Mouse (Mus musculus) neutrophil, adult 5-6 weeks (primary cell): ENCODE data around the gene Rccd1. TPM values are rescaled to one million over a fixed set of nuclear protein-coding genes. Genes with fewer than 3 reads are reported as not detected.
"Not testable (repeated sequence)": the region's sequence is repeated elsewhere in the genome, so short reads cannot be mapped to it uniquely, and the experiment has no call there.

ENCODE experiments used
- ATAC-seq: fragments of 151-379, 151-347 bp; 2 replicates; pipeline ENCODE4 v1.8.0; 2017; ENCODE audit warnings: mild to moderate bottlenecking, moderate TSS enrichment; ENCODE audit not compliant: insufficient number of reproducible peaks, poor library complexity, low FRiP score, severe bottlenecking; ENCODE audit errors: extremely low read depth
- total RNA-seq: library from RNA; stranded (forward); fragments of 200-1000 nt; gene quantifications from 2 replicates; pipeline ENCODE4 v1.2.3, GENCODE M21; 2017

Rccd1 gene
- total RNA-seq, 1 experiment from 2014 or later, result 27.9 TPM

GRCm38 (mm10) chr7:80347670-80348586 is 23.7 kb upstream of the Rccd1 start:
- ATAC-seq, result no peak

- ATAC-seq, result no peak
Measured at GRCm38 (mm10) chr7:80346830-80347229, 22.6 kb upstream of the Rccd1 start.

- no peak for ATAC-seq
Measured at GRCm38 (mm10) chr7:80346173-80346572, 21.9 kb upstream of the Rccd1 start.

- ATAC-seq, result no peak
Measured at GRCm38 (mm10) chr7:80343270-80344018, 19.2 kb upstream of the Rccd1 start.

GRCm38 (mm10) chr7:80342858-80343257 is 18.6 kb upstream of the Rccd1 start, which contains the start of gene Hddc3:
Gene Hddc3, plus strand, starts transcription at chr7:80343104.
- peak; percentile 62 for ATAC-seq

GRCm38 (mm10) chr7:80341793-80342192 is 17.5 kb upstream of the Rccd1 start:
- no peak for ATAC-seq

GRCm38 (mm10) chr7:80340793-80341192 is 16.5 kb upstream of the Rccd1 start, which contains the start of gene Unc45a:
Gene Unc45a, minus strand, starts transcription at chr7:80341005.
- peak; percentile 62 for ATAC-seq

- ATAC-seq, result peak; percentile 82
Measured at GRCm38 (mm10) chr7:80339793-80340628, 15.8 kb upstream of the Rccd1 start.

- no peak for ATAC-seq
Measured at GRCm38 (mm10) chr7:80339371-80339770, 15.1 kb upstream of the Rccd1 start.

- ATAC-seq, result no peak
Measured at GRCm38 (mm10) chr7:80336932-80337331, 12.7 kb upstream of the Rccd1 start.

GRCm38 (mm10) chr7:80334848-80335247 is 10.6 kb upstream of the Rccd1 start:
- ATAC-seq, result no peak

GRCm38 (mm10) chr7:80331433-80331832 is 7.2 kb upstream of the Rccd1 start:
- ATAC-seq, result no peak

- ATAC-seq, result no peak
Measured at GRCm38 (mm10) chr7:80330278-80330677, 6.0 kb upstream of the Rccd1 start.

GRCm38 (mm10) chr7:80326076-80326475 is 1.8 kb upstream of the Rccd1 start:
- ATAC-seq, result no peak

GRCm38 (mm10) chr7:80325292-80325868 is 1.1 kb upstream of the Rccd1 start:
- ATAC-seq, result no peak

GRCm38 (mm10) chr7:80324816-80325119 is 514 bp upstream of the Rccd1 start:
- ATAC-seq, result not testable (repeated sequence)

- ATAC-seq, result no peak
Measured at GRCm38 (mm10) chr7:80323336-80323735, 918 bp downstream of the Rccd1 start.

GRCm38 (mm10) chr7:80319846-80320496 is 4.3 kb downstream of the Rccd1 start:
- no peak for ATAC-seq
